Mouse (Mus musculus) stomach, embryonic 15.5 days (tissue): ENCODE measurements around the gene Sdhb. TPM values are rescaled to one million over a fixed set of nuclear protein-coding genes. Genes with fewer than 3 reads are reported as not detected.
A peak's percentile ranks its signal among the peaks of the same experiment; 100 is the strongest.

Experiments used
- ATAC-seq: fragments of 200-750 bp; cut with Nextera tagmentation; 2 replicates; pipeline ENCODE4 v1.8.0; 2017; ENCODE audit warnings: low read depth, moderate number of reproducible peaks, moderate TSS enrichment; ENCODE audit not compliant: insufficient read depth, low FRiP score
- H3K27ac ChIP-seq: fragments of 300-500 bp; sonication (generic); 2 replicates; pipeline ENCODE4 v1.5.1; 2015; ENCODE audit warnings: mild to moderate bottlenecking, inconsistent platforms
- H3K27me3 ChIP-seq: fragments of 300-500 bp; sonication (generic); replicated peaks from 2 replicates; pipeline ENCODE4 v1.6.1; 2015; ENCODE audit warnings: inconsistent platforms
- H3K36me3 ChIP-seq: fragments of 300-500 bp; sonication (generic); 2 replicates; pipeline ENCODE4 v1.6.1; 2015; ENCODE audit warnings: inconsistent platforms
- H3K4me1 ChIP-seq: fragments of 300-500 bp; sonication (generic); 2 replicates; pipeline ENCODE4 v1.6.1; 2015; ENCODE audit warnings: inconsistent platforms
- H3K4me2 ChIP-seq: fragments of 300-500 bp; sonication (generic); 2 replicates; pipeline ENCODE4 v1.6.1; 2015; ENCODE audit warnings: mild to moderate bottlenecking, inconsistent platforms
- H3K4me3 ChIP-seq: fragments of 300-500 bp; sonication (generic); replicated peaks from 2 replicates; pipeline ENCODE4 v1.5.1; 2015; ENCODE audit warnings: inconsistent platforms
- H3K9ac ChIP-seq: fragments of 300-500 bp; sonication (generic); 2 replicates; pipeline ENCODE4 v1.6.1; 2015; ENCODE audit warnings: inconsistent platforms
- H3K9me3 ChIP-seq: fragments of 300-500 bp; sonication (generic); 2 replicates; pipeline ENCODE4 v1.6.1; 2016; ENCODE audit warnings: inconsistent platforms
- WGBS: fragments of 180-500 bp; shearing (Covaris S2); methylation state at CpG from one replicate; pipeline ENCODE4 v1.1.7; 2015; 5-methylcytosine and 5-hydroxymethylcytosine counted together
- polyA plus RNA-seq: library from polyadenylated mRNA; unstranded; fragments of >200 nt; fragmentation: Nextera tagmentation; extraction: Ambion mirVana; gene quantifications from 2 replicates; pipeline ENCODE4 v1.2.1, GENCODE M21; 2015

The Sdhb gene
- polyA plus RNA-seq, 1 experiment from 2014 or later, result 419 TPM

DNA sequence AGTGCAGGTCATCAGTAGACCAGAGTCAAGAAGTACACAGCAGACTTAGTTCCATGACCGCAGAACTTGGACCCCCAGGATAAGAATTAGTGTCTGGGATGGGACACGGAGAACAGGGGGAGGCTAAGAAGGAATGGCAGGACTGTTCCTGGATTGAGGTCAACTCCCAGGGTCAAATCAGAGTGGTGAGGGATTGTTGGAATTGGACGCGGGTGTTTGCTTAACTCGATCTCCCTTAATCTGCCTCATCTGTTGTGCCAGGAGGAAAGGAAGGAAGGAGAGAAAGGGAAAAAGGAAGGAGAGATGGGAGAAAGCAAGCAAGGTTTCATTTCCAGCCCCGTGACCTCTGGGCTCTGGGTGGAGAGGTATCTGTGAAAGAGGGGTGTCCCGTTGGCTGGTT, 49.1 kb downstream of the Sdhb start, which contains the start of gene Mfap2:
Gene Mfap2, plus strand, starts transcription at position 301 of the 400 bp plus-strand sequence.
- Histone ChIP-seq H3K9ac (peak within 1 kb of the TSS; percentile 55), H3K4me1 (peaks cover 14% of the 10 kb centered on the region; the same call in 1 of the 2 replicates), H3K27ac (peak within 1 kb of the TSS; percentile 83), H3K4me3 (peak within 1 kb of the TSS; percentile 63), H3K36me3 (peaks cover 38% of the 10 kb centered on the region), H3K27me3 (no peaks in the 10 kb centered on the region), H3K9me3 (no peaks in the 10 kb centered on the region), H3K4me2 (peak within 1 kb of the TSS; percentile 57)
- ATAC-seq, result no peak
- WGBS, result 12% methylated on average over 7 of the region's 7 CpGs

DNA sequence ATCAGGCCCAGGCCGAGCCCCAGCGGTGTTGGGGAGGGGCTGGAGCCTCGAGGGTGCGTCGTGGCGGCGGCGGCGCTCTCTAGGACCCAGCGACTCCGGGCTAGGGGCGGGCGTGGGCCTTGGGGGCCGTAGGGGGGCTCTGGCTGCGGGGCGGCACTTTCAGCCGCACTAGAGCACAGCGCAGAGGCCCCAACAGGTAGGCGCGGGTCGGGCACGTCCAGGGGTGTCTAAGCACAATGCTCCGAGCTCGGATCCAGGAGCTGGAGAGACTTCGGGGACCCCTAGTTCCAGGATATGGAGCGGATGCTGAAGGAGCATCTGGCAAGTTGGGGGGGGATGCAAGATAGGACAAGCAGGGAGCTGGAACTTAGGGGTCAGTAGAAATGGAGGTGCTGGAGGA, 49.5 kb downstream of the Sdhb start:
- H3K9ac ChIP-seq, result peak overlapping the region; percentile 55
- no peaks in the 10 kb centered on the region for H3K9me3 ChIP-seq
- peak overlapping the region; percentile 83 for H3K27ac ChIP-seq
- H3K36me3 ChIP-seq, result peaks cover 35% of the 10 kb centered on the region
- peak overlapping the region; percentile 57 for H3K4me2 ChIP-seq
- ATAC-seq, result peak; percentile 67
- WGBS, result under 1% methylated on average over 26 of the region's 26 CpGs
- no peaks in the 10 kb centered on the region for H3K27me3 ChIP-seq
- H3K4me1 ChIP-seq, result peaks cover 14% of the 10 kb centered on the region; the same call in 1 of the 2 replicates
- peak overlapping the region; percentile 63 for H3K4me3 ChIP-seq

DNA sequence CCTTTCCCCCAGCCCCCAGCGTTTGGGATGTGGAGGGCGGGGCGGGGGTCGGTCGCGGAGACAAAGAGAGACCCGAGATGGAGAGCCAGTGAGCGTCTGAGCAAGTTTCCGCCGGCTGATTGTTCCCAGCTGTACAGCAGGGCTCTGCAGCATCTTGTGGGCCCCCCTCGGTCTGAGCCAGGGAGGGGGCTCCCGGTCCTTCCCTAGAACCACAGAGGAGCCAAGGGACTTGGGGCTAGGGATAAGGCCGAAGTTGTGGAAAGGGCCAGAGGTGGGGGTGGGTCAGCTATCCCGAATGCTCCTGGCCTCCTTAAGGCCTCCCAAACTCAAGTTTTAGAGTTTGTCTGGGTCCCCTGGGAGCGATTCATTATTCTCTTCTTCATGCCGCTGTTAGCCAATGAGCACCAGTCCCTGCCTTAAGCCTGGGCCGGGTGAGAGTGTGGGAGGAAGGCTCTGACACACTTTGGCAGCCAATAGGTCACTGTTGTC, 50.0 kb downstream of the Sdhb start:
- peak; percentile 29; the same call in 1 of the 2 replicates for ATAC-seq
- Histone ChIP-seq H3K9ac (peak overlapping the region; percentile 55), H3K4me2 (peak overlapping the region; percentile 57), H3K9me3 (no peaks in the 10 kb centered on the region), H3K4me1 (peaks cover 14% of the 10 kb centered on the region; the same call in 1 of the 2 replicates), H3K4me3 (peak overlapping the region; percentile 63), H3K27ac (peak overlapping the region; percentile 83), H3K36me3 (peaks cover 35% of the 10 kb centered on the region), H3K27me3 (no peaks in the 10 kb centered on the region)
- 2% methylated on average over 17 of the region's 17 CpGs for WGBS

DNA sequence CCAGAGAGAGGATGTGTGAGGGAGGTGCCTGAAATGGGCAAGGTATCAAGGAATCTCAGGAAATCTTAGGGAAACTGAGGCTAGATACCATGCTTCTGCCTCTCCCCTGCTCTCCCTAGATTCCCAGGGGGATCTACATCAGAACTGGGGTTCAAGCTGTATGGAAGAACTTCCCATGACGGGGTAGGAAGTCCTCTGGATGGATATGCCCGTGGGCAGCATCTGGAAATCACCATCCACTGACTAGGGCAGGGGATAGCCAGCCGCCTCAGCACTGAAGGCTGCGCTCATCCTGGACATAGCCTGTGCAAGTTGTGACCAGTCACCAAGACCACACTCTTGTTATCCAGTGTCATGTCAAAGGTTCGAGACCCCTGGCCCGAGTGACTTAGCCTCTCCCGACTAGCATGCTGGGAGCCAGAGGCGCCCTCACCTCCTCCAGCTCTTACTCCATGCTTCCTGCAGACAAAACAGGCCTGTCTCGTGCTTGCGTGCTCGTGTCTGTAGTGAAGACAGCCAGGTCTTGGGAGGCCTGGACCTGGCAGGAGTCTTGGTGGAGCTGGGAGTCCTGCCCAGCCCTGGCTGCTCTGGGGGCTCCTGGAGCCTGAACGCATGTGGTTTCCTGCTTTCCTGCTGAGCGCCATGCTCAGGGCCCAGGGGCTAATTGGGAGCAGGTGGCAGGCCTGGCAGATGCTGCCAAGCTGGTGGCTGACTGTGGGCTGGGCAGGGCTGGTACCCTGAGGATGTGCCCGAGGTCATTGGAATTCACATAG, 50.7 kb downstream of the Sdhb start:
- H3K4me3 ChIP-seq, result peak overlapping the region; percentile 63
- no peaks in the 10 kb centered on the region for H3K27me3 ChIP-seq
- H3K4me1 ChIP-seq, result peaks cover 17% of the 10 kb centered on the region; the same call in 1 of the 2 replicates
- ATAC-seq, result no peak
- peak overlapping the region; percentile 83 for H3K27ac ChIP-seq
- H3K36me3 ChIP-seq, result peaks cover 30% of the 10 kb centered on the region
- WGBS, result 39% methylated on average over 14 of the region's 14 CpGs
- 0 out of 2 replicates have a peak overlapping the region, but pooled peaks have one; percentile 55 for H3K9ac ChIP-seq
- no peaks in the 10 kb centered on the region for H3K9me3 ChIP-seq
- peak overlapping the region; percentile 57 for H3K4me2 ChIP-seq

DNA sequence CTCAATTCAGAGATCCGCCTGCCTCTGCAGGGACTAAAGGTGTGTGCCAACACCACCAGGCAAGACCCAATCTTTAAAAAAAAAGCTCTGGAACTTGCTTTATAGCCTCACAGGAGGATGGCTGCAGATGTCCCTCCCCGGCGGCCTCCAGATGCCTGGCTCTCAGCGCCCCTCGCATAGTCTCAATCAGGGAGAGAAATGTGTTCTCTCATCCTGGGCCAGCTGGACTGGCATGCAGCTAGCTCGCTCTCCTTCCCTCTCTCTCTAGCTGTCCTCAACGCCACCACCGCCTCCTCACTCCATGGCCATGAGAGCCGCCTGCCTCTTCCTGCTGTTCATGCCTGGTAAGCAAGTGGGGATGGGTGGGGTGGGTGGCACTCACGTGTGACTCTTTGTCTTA, 51.6 kb downstream of the Sdhb start:
- Histone ChIP-seq H3K4me1 (peaks cover 17% of the 10 kb centered on the region; the same call in 1 of the 2 replicates), H3K4me2 (peak overlapping the region; percentile 57), H3K9me3 (no peaks in the 10 kb centered on the region), H3K4me3 (peak overlapping the region; percentile 63), H3K36me3 (peaks cover 26% of the 10 kb centered on the region), H3K27ac (peak overlapping the region; percentile 83; the same call in 1 of the 2 replicates), H3K9ac (no peak overlapping the region), H3K27me3 (no peaks in the 10 kb centered on the region)
- no peak for ATAC-seq
- WGBS, result 78% methylated on average over 10 of the region's 10 CpGs

DNA sequence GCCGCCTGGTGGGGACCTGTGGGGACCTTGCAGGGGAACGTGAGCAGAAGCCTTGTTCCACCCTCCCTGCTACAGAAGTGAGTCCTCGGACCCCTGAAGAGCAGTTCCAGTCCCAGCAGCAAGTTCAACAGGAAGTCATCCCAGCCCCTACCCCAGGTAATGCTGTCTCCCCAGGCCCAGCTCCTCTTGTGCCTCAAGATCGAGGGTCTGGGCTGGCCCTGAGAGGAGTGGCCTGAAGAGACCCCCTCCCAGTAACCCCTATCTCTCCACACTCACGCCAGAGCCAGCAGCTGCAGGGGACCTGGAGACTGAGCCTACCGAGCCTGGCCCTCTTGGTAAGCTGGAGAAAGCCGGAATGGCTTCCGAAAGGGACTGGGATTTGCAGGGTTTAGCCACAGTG, 53.1 kb downstream of the Sdhb start:
- Histone ChIP-seq H3K36me3 (peaks cover 23% of the 10 kb centered on the region), H3K9ac (no peak overlapping the region), H3K4me3 (no peak overlapping the region), H3K27me3 (no peaks in the 10 kb centered on the region), H3K4me1 (peaks cover 20% of the 10 kb centered on the region; the same call in 1 of the 2 replicates), H3K27ac (no peak overlapping the region), H3K4me2 (no peak overlapping the region), H3K9me3 (no peaks in the 10 kb centered on the region)
- ATAC-seq, result no peak
- WGBS, result 74% methylated on average over 8 of the region's 8 CpGs

DNA sequence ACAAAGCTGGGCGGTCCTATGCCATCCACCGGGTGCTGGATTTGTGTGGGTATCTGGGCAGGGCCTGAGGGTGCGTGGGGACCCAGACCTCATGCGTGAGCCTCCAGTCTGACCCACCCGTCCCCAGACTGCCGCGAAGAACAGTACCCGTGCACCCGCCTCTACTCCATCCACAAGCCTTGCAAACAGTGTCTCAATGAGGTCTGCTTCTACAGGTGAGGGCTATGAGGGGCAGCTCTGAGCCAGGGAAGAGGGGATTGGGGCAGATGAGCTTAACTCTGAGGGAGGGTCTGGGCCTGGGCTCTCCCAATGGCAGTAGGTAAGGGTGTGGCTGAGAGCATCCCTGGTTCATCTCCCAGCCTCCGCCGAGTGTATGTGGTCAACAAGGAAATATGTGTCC, 53.9 kb downstream of the Sdhb start:
- no peak overlapping the region for H3K9ac ChIP-seq
- 91% methylated on average over 11 of the region's 11 CpGs for WGBS
- H3K27me3 ChIP-seq, result no peaks in the 10 kb centered on the region
- no peak for ATAC-seq
- H3K36me3 ChIP-seq, result peaks cover 23% of the 10 kb centered on the region
- no peaks in the 10 kb centered on the region for H3K9me3 ChIP-seq
- H3K27ac ChIP-seq, result no peak overlapping the region
- H3K4me2 ChIP-seq, result no peak overlapping the region
- H3K4me1 ChIP-seq, result peaks cover 23% of the 10 kb centered on the region; the same call in 1 of the 2 replicates
- H3K4me3 ChIP-seq, result no peak overlapping the region

DNA sequence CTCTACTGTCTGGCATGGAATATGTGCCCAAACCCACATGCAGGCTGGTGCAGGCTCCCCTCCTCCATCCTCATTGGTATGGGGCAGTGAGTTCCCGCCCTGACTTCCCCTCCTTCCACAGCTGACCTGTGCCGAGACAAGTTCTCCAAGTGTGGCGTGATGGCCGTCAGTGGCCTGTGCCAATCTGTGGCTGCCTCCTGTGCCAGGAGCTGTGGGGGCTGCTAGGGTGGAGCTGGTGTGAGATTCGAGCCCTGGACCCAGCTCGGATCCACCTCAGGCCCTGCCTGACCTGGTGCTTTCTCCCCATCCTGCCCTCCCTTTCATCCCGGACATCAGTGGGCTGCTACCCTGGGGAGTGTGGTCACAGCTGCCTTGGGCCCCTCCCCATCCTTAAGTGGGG, 54.4 kb downstream of the Sdhb start:
- no peak overlapping the region for H3K4me2 ChIP-seq
- no peak overlapping the region for H3K27ac ChIP-seq
- H3K4me1 ChIP-seq, result peaks cover 28% of the 10 kb centered on the region
- H3K36me3 ChIP-seq, result peaks cover 23% of the 10 kb centered on the region
- WGBS, result 77% methylated on average over 7 of the region's 7 CpGs
- H3K27me3 ChIP-seq, result no peaks in the 10 kb centered on the region
- H3K9ac ChIP-seq, result no peak overlapping the region
- no peak for ATAC-seq
- no peak overlapping the region for H3K4me3 ChIP-seq
- H3K9me3 ChIP-seq, result no peaks in the 10 kb centered on the region

DNA sequence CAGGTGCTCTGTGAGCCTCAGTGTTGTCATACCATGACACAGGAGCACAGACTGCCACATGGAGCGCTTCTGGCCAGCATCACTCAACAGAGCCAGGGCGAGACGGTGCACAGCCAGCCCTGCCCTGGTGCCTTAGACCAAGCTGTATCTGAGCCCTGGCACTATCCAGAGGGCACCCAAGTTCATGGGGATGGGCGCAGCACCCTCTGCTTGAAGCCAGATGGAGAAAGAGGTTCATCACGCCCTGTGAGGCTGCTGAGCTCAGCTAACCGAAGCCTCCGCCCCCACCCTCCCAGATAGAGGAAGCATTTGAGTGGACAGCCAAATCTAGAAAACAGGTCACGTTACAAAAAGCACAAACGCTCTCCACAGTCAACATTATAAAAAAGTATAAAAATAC, 55.3 kb downstream of the Sdhb start:
- no peak overlapping the region for H3K4me3 ChIP-seq
- no peak overlapping the region for H3K27ac ChIP-seq
- peaks cover 38% of the 10 kb centered on the region for H3K4me1 ChIP-seq
- H3K9ac ChIP-seq, result no peak overlapping the region
- peaks cover 23% of the 10 kb centered on the region for H3K36me3 ChIP-seq
- no peak overlapping the region for H3K4me2 ChIP-seq
- no peaks in the 10 kb centered on the region for H3K27me3 ChIP-seq
- no peaks in the 10 kb centered on the region for H3K9me3 ChIP-seq
- no peak for ATAC-seq
- 73% methylated on average over 9 of the region's 9 CpGs for WGBS

DNA sequence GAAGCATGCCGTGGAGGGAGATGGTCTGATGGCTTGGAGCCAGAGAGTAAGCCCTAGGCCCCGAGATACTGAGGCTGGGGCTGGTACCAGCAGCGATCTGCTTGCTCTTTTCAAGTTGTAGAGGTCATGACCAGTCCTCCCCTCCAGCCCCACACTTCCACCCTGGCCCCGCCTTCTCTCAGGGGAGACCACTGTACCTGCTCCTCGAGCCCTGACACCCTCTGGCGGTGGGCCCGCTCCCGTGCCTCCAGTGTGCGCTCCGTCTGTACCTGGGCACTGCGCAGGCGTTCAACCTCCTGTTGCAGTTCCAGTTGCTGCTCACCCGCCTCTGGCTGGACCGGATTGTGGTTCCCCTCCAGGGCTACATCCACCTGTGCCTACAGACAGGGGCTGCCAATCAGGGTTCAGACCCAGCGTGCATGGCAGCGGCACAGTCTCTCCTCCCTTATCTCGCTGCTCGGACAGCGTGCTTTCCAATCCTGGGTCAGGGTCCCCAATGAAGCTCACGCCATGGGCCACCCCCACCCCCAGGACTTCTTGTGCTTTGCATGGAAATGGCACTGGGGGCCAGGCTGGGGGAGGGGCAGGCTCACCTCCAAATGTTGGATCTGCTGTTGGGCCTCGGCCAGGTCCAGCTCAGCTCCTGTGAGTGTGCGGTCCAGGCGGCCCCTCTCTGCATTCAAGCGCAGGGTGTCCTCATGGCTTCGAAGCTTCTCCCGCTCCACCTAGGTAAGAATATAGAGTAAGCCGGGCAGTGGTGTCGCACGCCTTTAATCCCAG, 56.8 kb downstream of the Sdhb start:
- peaks cover 23% of the 10 kb centered on the region for H3K36me3 ChIP-seq
- H3K4me1 ChIP-seq, result peaks cover 34% of the 10 kb centered on the region
- ATAC-seq, result no peak
- H3K9me3 ChIP-seq, result no peaks in the 10 kb centered on the region
- 77% methylated on average over 29 of the region's 29 CpGs for WGBS
- no peak overlapping the region for H3K4me3 ChIP-seq
- H3K27ac ChIP-seq, result no peak overlapping the region
- H3K9ac ChIP-seq, result no peak overlapping the region
- no peak overlapping the region for H3K4me2 ChIP-seq
- H3K27me3 ChIP-seq, result no peaks in the 10 kb centered on the region

DNA sequence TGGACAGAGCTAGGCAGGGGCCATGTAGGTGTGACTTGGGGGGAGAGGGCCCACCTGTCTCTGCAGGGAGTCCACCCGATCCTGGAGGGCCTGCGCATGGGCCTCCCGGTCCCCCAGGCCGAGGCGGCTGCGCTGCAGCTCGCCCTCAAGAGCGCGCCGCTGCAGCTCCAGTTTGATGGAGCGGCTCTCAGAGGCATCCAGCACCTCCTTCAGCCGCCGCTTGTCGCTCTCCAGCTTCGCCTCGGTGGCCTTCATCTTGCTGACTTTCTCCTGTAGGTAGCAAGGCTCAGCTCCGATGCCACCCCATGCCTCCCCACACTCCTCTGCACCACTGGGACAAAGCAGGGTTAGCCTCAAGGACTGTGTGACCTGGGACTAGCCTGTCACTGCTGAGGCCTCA, 59.2 kb downstream of the Sdhb start:
- H3K36me3 ChIP-seq, result peaks cover 9% of the 10 kb centered on the region; the same call in 1 of the 2 replicates
- H3K4me2 ChIP-seq, result peak overlapping the region; percentile 32; the same call in 1 of the 2 replicates
- no peak for ATAC-seq
- no peaks in the 10 kb centered on the region for H3K27me3 ChIP-seq
- no peaks in the 10 kb centered on the region for H3K9me3 ChIP-seq
- H3K9ac ChIP-seq, result no peak overlapping the region
- peaks cover 40% of the 10 kb centered on the region for H3K4me1 ChIP-seq
- 65% methylated on average over 17 of the region's 17 CpGs for WGBS
- peak overlapping the region; percentile 91 for H3K27ac ChIP-seq
- no peak overlapping the region for H3K4me3 ChIP-seq
